ENCODE assay signal across 9 mouse cellular contexts in genomic region chrX:58490861-58491260, GRCm38 (mm10).
DNase-seq lines count a peak whose midpoint lies in the region; ATAC-seq and TF ChIP-seq lines count a peak whose summit lies in the region.
"Had no signal": no experiment of that assay in that cellular context is flagged by ENCODE, and none has a peak within 500 bp of the region (broad histone marks: within the 10 kb centered on the region; RNA-seq: fewer than 3 reads in every experiment).

No protein-coding gene starts in this region.

- no peak overlapping the region for H3K4me3 ChIP-seq in gastrocnemius, adult 2 months
- no peak overlapping the region for H3K4me3 ChIP-seq in ES-Bruce4 (ENCODE audit: low read depth, low read length)
- no peak overlapping the region for H3K4me3 ChIP-seq in hindbrain, embryonic 13.5 days
- H3K4me3 ChIP-seq: hindbrain, embryonic 15.5 days had no signal

- H3K9me3 ChIP-seq in ES-Bruce4 (replicated peaks; ENCODE audit: control insufficient read depth, insufficient read depth, low read length, poor library complexity, severe bottlenecking), result no peaks in the 10 kb centered on the region
- H3K9me3 ChIP-seq in hindbrain, embryonic 13.5 days, result no peaks in the 10 kb centered on the region
- H3K9me3 ChIP-seq: hindbrain, embryonic 15.5 days had no signal

- no peak for TF ChIP-seq POLR2A in ES-Bruce4 (IDR thresholded peaks at IDR 0.05; ENCODE audit: insufficient read depth, low read length)

- no peak for TF ChIP-seq EP300 in ES-Bruce4 (IDR thresholded peaks at IDR 0.05; ENCODE audit: insufficient read depth, low read depth, low read length)

- H3K9ac ChIP-seq in ES-Bruce4 (ENCODE audit: low read depth, poor library complexity, severe bottlenecking), result no peak overlapping the region
- H3K9ac ChIP-seq in hindbrain, embryonic 13.5 days, result no peak overlapping the region
- H3K9ac ChIP-seq: hindbrain, embryonic 15.5 days had no signal

- 18% methylated on average over 2 of the region's 2 CpGs for WGBS in hindbrain, embryonic 13.5 days

- intact Hi-C loops in gastrocnemius, adult 2 months (cut with DNase I), result no loop called here
- intact Hi-C loops in left cerebral cortex, postnatal 25 days (cut with DNase I), result loop anchor here (2.0 kb wide), 1 partner anchor 566 kb away; no protein-coding TSS in a partner anchor

- TF ChIP-seq CTCF in gastrocnemius, adult 2 months (IDR thresholded peaks at IDR 0.05), result peak; percentile 69
- peak; percentile 14 for TF ChIP-seq CTCF in ES-Bruce4 (IDR thresholded peaks at IDR 0.05; ENCODE audit: low read depth, low read length)

- H3K36me3 ChIP-seq in ES-Bruce4 (ENCODE audit: control insufficient read depth, insufficient read depth, low read length, poor library complexity, severe bottlenecking), result no peaks in the 10 kb centered on the region
- no peaks in the 10 kb centered on the region for H3K36me3 ChIP-seq in hindbrain, embryonic 13.5 days
- H3K36me3 ChIP-seq: hindbrain, embryonic 15.5 days had no signal

- ATAC-seq in common myeloid progenitor, adult 5-6 weeks (replicated peaks; ENCODE audit: low read depth, poor library complexity, severe bottlenecking), result 0 out of 2 replicates have a peak, but pooled peaks have one; percentile 42
- ATAC-seq in hindbrain, embryonic 13.5 days (ENCODE audit: low FRiP score), result no peak

- no peaks in the 10 kb centered on the region for H3K27me3 ChIP-seq in ES-Bruce4 (ENCODE audit: control insufficient read depth, insufficient read depth, low read length, poor library complexity, severe bottlenecking)
- no peaks in the 10 kb centered on the region for H3K27me3 ChIP-seq in hindbrain, embryonic 13.5 days
- H3K27me3 ChIP-seq: hindbrain, embryonic 15.5 days had no signal

- DNase-seq in gastrocnemius, adult 2 months, result no peak
- DNase-seq in gastrocnemius, adult 8-10 months (ENCODE audit: low spot score in 2 of 2), result no peak
- peak; percentile 11 to 30 for DNase-seq in left cerebral cortex, postnatal 25 days (ENCODE audit: low spot score in 2 of 2)
- no peak for DNase-seq in left cerebral cortex, adult 11 months (ENCODE audit: low spot score)
- no peak for DNase-seq in B cell, adult 2 months

- H3K4me2 ChIP-seq in hindbrain, embryonic 13.5 days, result no peak overlapping the region
- H3K4me2 ChIP-seq: hindbrain, embryonic 15.5 days had no signal

- no peaks in the 10 kb centered on the region for H3K4me1 ChIP-seq in ES-Bruce4 (ENCODE audit: control insufficient read depth, insufficient read depth, low read length)
- no peaks in the 10 kb centered on the region for H3K4me1 ChIP-seq in hindbrain, embryonic 13.5 days (replicated peaks)
- H3K4me1 ChIP-seq: hindbrain, embryonic 15.5 days had no signal

- H3K27ac ChIP-seq in gastrocnemius, adult 2 months, result no peak overlapping the region
- H3K27ac ChIP-seq in ES-Bruce4 (ENCODE audit: insufficient read depth, low read length), result no peak overlapping the region
- H3K27ac ChIP-seq in hindbrain, embryonic 13.5 days, result no peak overlapping the region
- H3K27ac ChIP-seq: hindbrain, embryonic 15.5 days had no signal

Comparison
In these comparisons a context has a peak if more than half of its experiments do, and no peak if none do; other contexts are left out.
1. DNase-seq: peak in left cerebral cortex, postnatal 25 days (2 of 2); none in gastrocnemius, adult 2 months (single experiment), gastrocnemius, adult 8-10 months (0 of 2), left cerebral cortex, adult 11 months (single experiment) and B cell, adult 2 months (0 of 2).